Mouse (Mus musculus) T-helper 2 cell (primary cell): Measurements from ENCODE around the gene Ddx47.

Experiments
- in situ Hi-C: fragments of 300-600 bp; cut with MboI, MseI; formaldehyde crosslinking; loops from one replicate; pipeline ENCODE4 v1.15.1; 2025; ENCODE audit warnings: high pct_unique_total_duplicates

Gene Ddx47

GRCm38 (mm10) chr6:135069856-135070255 is 58.4 kb downstream of the Ddx47 start:
- in situ Hi-C loops, result no loop called here

- in situ Hi-C loops, result no loop called here
Observed at GRCm38 (mm10) chr6:135070347-135070746, 58.9 kb downstream of the Ddx47 start.
